Mouse (Mus musculus) adrenal gland, postnatal 14 days (tissue): ENCODE results near the gene Zglp1. TPM values are rescaled to one million over a fixed set of nuclear protein-coding genes. Genes with fewer than 3 reads are reported as not detected.
"Not testable (repeated sequence)": the region's sequence is repeated elsewhere in the genome, so short reads cannot be mapped to it uniquely, and the experiment has no call there.

Source experiments
- DNase-seq: peaks from one replicate; pipeline ENCODE4 v3.0.0; 2021; ENCODE audit warnings: mixed read lengths
- total RNA-seq: library from RNA; stranded (reverse); gene quantifications from 2 replicates; pipeline ENCODE4 v1.2.3, GENCODE M21; 2021

Gene Zglp1
- total RNA-seq, 1 experiment from 2014 or later = not detected

DNA sequence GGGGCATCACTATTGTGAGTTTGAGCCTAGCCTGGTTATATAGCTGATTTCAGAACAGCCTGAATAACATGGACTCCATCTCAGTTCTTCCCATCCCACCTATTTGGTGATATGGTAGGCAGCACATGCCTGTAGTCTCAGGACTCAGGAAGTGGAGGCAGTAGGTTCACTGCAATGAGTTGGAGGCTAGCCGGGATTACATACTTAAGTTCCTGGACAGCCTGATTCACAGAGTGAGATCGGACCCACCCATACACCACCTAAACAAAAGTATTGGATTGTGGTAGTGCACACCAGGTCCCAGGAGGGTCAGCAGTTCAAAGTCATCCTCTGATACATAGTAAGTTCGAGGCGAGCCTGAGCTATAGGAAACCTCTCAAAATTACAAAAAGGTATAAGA, 5.7 kb upstream of the Zglp1 start:
- no peak for DNase-seq

DNA sequence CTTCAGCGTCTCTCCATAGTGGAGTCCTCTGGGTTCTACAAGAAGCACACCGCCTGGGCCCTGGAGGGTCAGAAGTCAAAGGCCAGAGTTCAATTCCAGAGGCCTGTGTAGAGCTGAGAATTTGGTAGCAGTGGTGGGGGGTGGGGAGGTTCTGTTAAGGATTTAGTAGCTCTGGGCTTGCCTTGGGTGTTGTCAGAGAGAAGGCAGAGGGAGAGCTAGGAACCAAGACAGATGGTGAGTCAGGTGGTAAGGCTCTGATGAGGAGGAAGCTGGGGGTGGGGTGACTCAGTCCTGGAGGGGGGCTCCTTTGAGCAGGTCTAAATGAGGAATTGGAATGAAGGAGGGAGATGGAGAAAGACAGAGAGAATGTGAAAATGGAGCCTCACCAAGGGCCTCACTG, 4.0 kb downstream of the Zglp1 start:
- no peak for DNase-seq

GRCm38 (mm10) chr9:21051578-21051977, 15.3 kb downstream of the Zglp1 start:
- no peak for DNase-seq

DNA sequence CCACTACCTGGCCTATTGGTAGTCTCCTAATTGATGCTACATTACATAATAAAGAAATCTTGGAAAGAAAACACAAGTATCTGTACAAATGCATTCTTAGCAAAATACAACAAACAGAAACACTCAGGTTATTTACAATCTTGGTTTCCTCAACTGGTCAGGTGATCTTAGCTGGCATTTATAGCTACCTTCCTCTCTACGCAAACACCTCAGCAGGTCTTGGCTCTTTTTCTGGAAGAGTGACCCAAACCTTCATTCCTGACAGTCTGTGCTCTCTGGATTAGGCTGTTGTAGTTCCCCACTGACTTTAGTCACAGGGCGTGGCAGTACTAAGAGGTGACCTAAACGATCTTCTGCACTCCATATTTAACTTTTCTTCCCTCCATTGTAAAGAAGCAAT, 21.7 kb downstream of the Zglp1 start:
- no peak for DNase-seq

GRCm38 (mm10) chr9:21044785-21045184, 22.1 kb downstream of the Zglp1 start:
- DNase-seq = not testable (repeated sequence)

DNA sequence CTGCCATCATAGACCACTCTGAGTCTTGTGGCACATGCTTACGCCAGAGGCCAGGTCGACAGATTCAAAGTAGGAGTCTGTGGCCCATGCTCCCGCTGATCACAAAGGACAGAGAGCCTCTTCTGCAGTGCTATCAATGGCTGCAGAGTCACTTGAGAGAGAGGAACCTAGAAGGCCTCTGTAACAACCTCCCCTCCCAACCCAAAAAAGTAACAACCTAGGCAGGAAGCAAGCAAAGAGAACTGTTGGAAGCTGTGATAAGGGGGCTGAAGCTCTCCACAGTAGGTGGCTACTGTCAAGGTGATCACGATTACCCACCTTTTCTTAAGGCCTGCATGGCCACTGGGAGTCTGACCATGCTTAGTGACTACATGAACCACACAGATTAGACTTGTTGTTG, 23.3 kb downstream of the Zglp1 start:
- DNase-seq = no peak

DNA sequence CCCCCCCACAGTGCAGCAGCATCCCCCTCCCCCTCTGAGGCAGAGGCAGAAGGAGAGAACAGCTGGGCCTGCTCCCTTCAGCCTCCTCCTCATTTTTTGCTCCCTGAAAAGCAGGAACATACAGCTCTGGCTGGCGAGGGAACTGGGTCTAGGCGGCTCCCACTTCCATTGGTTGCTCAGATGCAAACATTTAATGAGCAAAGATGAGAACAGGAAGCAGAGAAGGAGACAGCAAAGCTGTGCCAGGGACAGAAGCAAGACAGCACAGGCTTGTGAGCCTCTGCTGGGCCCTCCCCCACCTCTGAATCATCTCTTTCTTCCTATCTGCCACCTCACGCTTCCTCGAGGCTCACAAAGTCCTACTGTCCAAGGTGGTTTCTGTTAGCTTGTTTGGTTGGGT, 25.6 kb downstream of the Zglp1 start:
- DNase-seq = peak; percentile 37

DNA sequence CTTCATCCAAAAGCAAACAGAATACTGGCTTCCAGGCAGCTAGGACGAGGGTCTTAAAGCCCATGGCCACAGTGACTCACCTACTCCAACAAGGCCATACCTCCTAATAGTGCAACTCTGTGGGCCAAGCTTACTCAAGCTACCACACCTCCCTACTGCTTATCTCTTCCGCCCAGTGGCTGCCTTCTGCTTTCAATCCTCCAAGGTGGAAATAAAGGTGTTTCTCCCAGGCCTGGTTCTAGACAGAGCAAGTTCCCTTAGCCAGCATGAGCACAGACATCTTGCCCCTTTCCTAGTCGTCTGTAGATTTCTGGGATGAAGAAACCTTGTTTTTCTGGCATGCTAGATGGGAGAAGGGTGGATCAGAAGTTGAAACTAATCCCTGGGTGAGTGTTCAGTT, 27.1 kb downstream of the Zglp1 start:
- DNase-seq = no peak

DNA sequence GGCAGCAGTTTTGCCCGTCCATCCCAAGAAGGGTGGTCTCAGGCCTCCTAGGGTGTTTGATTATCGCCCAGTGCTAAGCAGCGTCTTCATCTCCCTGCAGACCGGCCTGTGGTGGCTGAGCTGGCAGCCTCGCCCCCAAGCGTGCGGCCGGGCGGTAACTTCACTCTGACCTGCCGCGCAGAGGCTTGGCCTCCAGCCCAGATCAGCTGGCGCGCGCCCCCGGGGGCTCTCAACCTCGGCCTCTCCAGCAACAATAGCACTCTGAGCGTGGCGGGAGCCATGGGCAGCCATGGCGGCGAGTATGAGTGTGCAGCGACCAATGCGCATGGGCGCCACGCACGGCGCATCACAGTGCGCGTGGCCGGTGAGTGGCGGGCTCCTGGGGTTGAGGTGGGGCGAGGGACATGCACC, 29.4 kb downstream of the Zglp1 start:
- DNase-seq = peak; percentile 59

GRCm38 (mm10) chr9:21036666-21037065, 30.2 kb downstream of the Zglp1 start:
- DNase-seq = no peak

- no peak for DNase-seq
These were observed 30.7 kb downstream of the Zglp1 start for GRCm38 (mm10) chr9:21036161-21036560.

- no peak for DNase-seq
These were observed 31.3 kb downstream of the Zglp1 start for GRCm38 (mm10) chr9:21035586-21035985.

- no peak for DNase-seq
These were observed 32.3 kb downstream of the Zglp1 start for GRCm38 (mm10) chr9:21034481-21035085.

GRCm38 (mm10) chr9:21033136-21033535, 33.8 kb downstream of the Zglp1 start:
- peak; percentile 94 for DNase-seq

GRCm38 (mm10) chr9:21032491-21032890, 34.4 kb downstream of the Zglp1 start:
- no peak for DNase-seq

DNA sequence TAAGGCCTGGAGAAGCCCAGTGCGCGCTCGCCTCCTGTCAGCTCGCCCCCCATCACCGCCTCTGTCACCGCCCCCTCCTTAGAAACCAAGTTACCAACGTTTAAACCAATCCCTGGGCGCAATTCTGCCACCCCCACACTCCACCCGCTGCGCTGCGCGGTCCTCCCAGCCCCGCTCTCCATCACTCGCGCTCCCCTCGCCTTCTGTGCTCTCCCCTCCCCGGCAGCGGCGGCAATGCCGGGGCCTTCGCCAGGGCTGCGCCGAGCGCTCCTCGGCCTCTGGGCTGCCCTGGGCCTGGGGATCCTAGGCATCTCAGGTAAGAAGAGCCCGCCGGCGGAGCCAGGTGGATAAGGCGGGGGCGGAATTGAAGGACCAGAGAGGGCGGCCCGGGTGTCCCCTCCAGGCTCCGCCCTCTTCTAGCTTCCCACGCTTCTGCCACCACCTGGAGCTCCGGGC, 35.0 kb downstream of the Zglp1 start, which contains the start of gene Icam5:
Icam5 (plus strand) TSS at position 178 of the 456 bp plus-strand sequence.
- DNase-seq = peak; percentile 47

DNA sequence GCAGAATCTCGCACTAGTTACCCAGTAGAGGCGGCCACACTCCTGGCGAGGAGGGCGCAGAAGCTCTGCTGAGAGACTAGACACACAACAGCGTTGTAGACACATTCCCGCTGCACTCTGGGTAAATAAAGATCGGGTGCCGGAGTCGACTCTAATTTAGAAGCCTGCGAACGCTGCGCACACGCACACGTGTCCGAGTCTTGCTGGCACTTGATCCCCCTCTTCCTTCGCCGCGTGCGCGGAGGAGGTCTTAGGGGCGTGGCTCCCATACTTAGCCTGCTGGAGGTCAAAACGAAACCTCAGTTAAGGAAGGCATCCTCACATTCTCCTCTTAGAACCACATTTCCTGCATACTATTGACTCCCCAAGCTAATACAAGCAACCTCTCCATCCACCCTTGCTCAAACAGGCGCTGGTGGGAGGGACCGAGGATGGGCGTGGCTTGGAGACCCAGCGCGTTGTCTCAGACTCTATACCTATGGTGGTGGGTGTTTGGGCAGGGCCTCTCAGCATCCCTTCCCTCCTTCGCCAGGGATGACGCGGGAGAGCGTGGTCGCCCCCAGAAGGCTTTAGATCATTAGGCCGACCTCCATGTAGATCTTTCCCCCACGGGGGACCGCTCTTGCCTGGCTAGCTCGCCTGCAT, 35.5 kb downstream of the Zglp1 start:
- DNase-seq = peak; percentile 78

GRCm38 (mm10) chr9:21030781-21031250, 36.1 kb downstream of the Zglp1 start:
- peak; percentile 91 for DNase-seq

GRCm38 (mm10) chr9:21030055-21030600, 36.8 kb downstream of the Zglp1 start:
- DNase-seq = no peak

DNA sequence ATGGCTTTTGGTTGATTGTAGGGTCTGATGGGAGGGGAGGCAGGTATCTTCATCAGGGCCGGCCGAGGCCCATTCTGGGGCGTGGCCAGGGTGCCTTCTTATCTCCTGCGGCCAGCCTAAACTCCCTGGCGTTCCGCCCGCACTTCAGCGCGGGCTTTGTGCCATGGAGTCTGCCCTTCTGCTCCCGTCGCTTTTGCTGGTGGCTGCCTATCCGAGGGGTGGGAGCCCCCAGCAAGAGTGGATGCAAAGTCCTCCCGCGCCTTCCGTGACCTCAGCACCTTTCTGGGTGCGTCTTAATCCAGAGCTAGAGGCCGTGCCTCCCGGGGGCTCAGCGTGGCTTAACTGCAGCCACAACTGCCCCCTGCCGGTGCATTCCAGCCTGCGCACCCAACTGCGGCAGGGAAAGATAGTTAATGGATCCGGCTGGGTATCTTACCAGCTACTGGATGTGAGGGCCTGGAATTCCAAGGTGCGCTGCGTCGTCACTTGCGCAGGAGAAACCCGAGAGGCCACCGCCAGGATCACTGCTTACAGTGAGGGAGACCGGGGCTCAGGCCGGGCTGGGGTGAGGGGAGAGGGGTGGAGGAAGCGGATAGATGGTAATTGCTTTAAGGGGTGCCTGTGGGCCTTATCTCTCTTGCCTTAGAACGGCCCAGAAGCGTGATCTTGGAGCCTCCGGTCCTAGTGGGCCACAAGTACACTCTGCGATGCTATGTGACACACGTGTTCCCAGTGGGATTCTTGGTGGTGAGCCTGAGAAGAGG, 37.4 kb downstream of the Zglp1 start, which contains the start of gene Icam4:
Icam4 (plus strand) TSS at position 83 of the 764 bp plus-strand sequence.
- peak; percentile 91 for DNase-seq

GRCm38 (mm10) chr9:21028560-21029110, 38.3 kb downstream of the Zglp1 start:
- no peak for DNase-seq

DNA sequence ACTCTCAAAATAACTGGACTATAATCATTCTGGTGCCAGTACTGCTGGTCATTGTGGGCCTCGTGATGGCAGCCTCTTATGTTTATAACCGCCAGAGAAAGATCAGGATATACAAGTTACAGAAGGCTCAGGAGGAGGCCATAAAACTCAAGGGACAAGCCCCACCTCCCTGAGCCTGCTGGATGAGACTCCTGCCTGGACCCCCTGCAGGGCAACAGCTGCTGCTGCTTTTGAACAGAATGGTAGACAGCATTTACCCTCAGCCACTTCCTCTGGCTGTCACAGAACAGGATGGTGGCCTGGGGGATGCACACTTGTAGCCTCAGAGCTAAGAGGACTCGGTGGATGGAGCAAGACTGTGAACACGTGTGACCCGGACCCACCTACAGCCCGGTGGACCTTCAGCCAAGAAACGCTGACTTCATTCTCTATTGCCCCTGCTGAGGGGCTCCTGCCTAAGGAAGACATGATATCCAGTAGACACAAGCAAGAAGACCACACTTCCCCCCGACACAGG, 39.1 kb downstream of the Zglp1 start:
- DNase-seq = no peak
